Mouse (Mus musculus) forebrain, embryonic 16.5 days (tissue): Measurements from ENCODE around the gene Fbxo7. TPM values are rescaled to one million over a fixed set of nuclear protein-coding genes. Genes with fewer than 3 reads are reported as not detected.

Experiments used
- ATAC-seq: fragments of 200-750 bp; cut with Nextera tagmentation; 2 replicates; pipeline ENCODE4 v1.8.0; 2017; ENCODE audit warnings: mild to moderate bottlenecking, moderate library complexity
- H3K27ac ChIP-seq: fragments of 300-500 bp; sonication (generic); 2 replicates; pipeline ENCODE4 v1.5.1; 2014; ENCODE audit warnings: low read length, control low read depth
- H3K27me3 ChIP-seq: fragments of 300-500 bp; sonication (generic); replicated peaks from 2 replicates; pipeline ENCODE4 v1.6.1; 2014; ENCODE audit warnings: low read length; ENCODE audit not compliant: control insufficient read depth, insufficient read depth
- H3K36me3 ChIP-seq: fragments of 300-500 bp; sonication (generic); 2 replicates; pipeline ENCODE4 v1.6.1; 2014; ENCODE audit not compliant: control insufficient read depth, insufficient read depth
- H3K4me1 ChIP-seq: fragments of 300-500 bp; sonication (generic); replicated peaks from 2 replicates; pipeline ENCODE4 v1.6.1; 2014; ENCODE audit warnings: low read length; ENCODE audit not compliant: control insufficient read depth, insufficient read depth
- H3K4me2 ChIP-seq: fragments of 300-500 bp; sonication (generic); 2 replicates; pipeline ENCODE4 v1.6.1; 2014; ENCODE audit warnings: mild to moderate bottlenecking, low read length, control low read depth
- H3K4me3 ChIP-seq: fragments of 300-500 bp; sonication (generic); replicated peaks from 2 replicates; pipeline ENCODE4 v1.5.1; 2014; ENCODE audit warnings: mild to moderate bottlenecking, low read length, control low read depth
- H3K9ac ChIP-seq: fragments of 300-500 bp; sonication (generic); replicated peaks from 2 replicates; pipeline ENCODE4 v1.6.1; 2014; ENCODE audit warnings: low read depth, low read length, control low read depth
- H3K9me3 ChIP-seq: fragments of 300-500 bp; sonication (generic); 2 replicates; pipeline ENCODE4 v1.6.1; 2016; ENCODE audit warnings: low read length; ENCODE audit not compliant: control insufficient read depth
- WGBS: fragments of 180-500 bp; shearing (Covaris S2); extraction: QIAGEN DNeasy Blood & Tissue Kit; methylation state at CpG from one replicate; pipeline ENCODE4 v1.1.7; 2014; 5-methylcytosine and 5-hydroxymethylcytosine counted together
- polyA plus RNA-seq: library from polyadenylated mRNA; unstranded; fragments of >200 nt; fragmentation: Nextera tagmentation; extraction: Ambion mirVana; gene quantifications from 2 replicates; pipeline ENCODE4 v1.2.1, GENCODE M21; 2015

Gene Fbxo7
- polyA plus RNA-seq, result 14.9 and 16.2 TPM in 2 replicates

DNA sequence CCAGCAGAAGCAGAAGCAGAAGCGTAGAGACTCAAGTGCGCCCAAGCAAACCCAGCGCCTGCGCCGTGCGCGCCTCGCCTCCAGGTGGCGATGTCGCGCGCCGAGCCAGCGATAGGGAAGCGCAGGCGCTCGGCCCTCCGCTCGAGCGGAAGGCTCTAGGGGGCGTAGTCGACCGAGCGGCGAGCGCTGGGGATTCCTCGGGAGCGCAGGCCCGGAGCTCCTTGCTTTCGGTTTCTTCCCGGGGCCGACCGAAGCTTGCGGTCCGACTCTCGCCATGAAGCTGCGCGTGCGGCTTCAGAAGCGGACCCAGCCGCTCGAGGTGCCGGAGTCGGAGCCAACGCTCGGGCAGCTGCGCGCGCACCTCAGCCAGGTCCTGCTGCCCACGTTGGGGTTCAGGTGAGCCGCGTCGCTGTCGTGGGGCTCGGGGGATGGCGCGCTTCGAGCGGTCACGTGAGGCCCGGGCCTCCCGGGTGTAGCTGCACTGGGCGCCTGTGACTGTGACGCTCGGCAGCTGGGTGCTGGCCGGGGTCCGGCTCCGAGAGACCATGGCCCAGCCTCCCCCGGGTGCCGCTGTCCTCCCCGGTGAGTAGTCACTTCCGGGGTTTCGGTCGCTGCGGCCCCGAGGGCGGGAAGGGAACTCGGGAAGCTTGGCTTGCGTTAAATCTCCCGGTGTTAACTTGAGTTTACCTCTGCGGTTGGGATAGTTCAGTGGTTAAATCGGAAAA, at the start of gene Fbxo7:
Gene Fbxo7, plus strand, starts transcription at position 224 of the 725 bp plus-strand sequence.
- Histone ChIP-seq H3K9ac (peak within 1 kb of the TSS; percentile 87), H3K4me1 (peaks cover 6% of the 10 kb centered on the region; the same call in 1 of the 2 replicates), H3K4me3 (peak within 1 kb of the TSS; percentile 88), H3K9me3 (no peaks in the 10 kb centered on the region), H3K27ac (peak within 1 kb of the TSS; percentile 80), H3K27me3 (no peaks in the 10 kb centered on the region), H3K36me3 (no peaks in the 10 kb centered on the region), H3K4me2 (peak within 1 kb of the TSS; percentile 84)
- peak; percentile 99 for ATAC-seq
- under 1% methylated on average over 71 of the region's 82 CpGs for WGBS

GRCm38 (mm10) chr10:85972915-85973314, 48.9 kb upstream of the Fbxo7 start:
- WGBS, result 77% methylated on average over 4 of the region's 4 CpGs
- H3K9me3 ChIP-seq, result no peaks in the 10 kb centered on the region
- H3K36me3 ChIP-seq, result no peaks in the 10 kb centered on the region
- no peaks in the 10 kb centered on the region; the same call in 1 of the 2 replicates for H3K27me3 ChIP-seq
- ATAC-seq, result no peak
- no peaks in the 10 kb centered on the region for H3K4me1 ChIP-seq
- no peak overlapping the region for H3K27ac ChIP-seq
- H3K4me3 ChIP-seq, result no peak overlapping the region
- no peak overlapping the region for H3K9ac ChIP-seq
- no peak overlapping the region for H3K4me2 ChIP-seq

- no peak for ATAC-seq
- Histone ChIP-seq H3K9me3 (no peaks in the 10 kb centered on the region), H3K4me2 (no peak overlapping the region), H3K4me3 (no peak overlapping the region), H3K27me3 (no peaks in the 10 kb centered on the region), H3K4me1 (no peaks in the 10 kb centered on the region), H3K9ac (no peak overlapping the region), H3K36me3 (no peaks in the 10 kb centered on the region), H3K27ac (no peak overlapping the region)
- 83% methylated on average over 6 of the region's 6 CpGs for WGBS
Observed at GRCm38 (mm10) chr10:85989412-85990115, 32.2 kb upstream of the Fbxo7 start.

- H3K9ac ChIP-seq, result no peak overlapping the region
- ATAC-seq, result no peak
- H3K9me3 ChIP-seq, result no peaks in the 10 kb centered on the region
- no peak overlapping the region for H3K4me3 ChIP-seq
- H3K27ac ChIP-seq, result no peak overlapping the region
- 82% methylated on average over 4 of the region's 4 CpGs for WGBS
- no peak overlapping the region for H3K4me2 ChIP-seq
- H3K4me1 ChIP-seq, result no peaks in the 10 kb centered on the region
- no peaks in the 10 kb centered on the region for H3K27me3 ChIP-seq
- H3K36me3 ChIP-seq, result no peaks in the 10 kb centered on the region
Observed at GRCm38 (mm10) chr10:85992412-85992811, 29.4 kb upstream of the Fbxo7 start.

- no peaks in the 10 kb centered on the region for H3K4me1 ChIP-seq
- no peaks in the 10 kb centered on the region for H3K36me3 ChIP-seq
- no peak overlapping the region for H3K27ac ChIP-seq
- WGBS, result 91% methylated on average over 9 of the region's 9 CpGs
- H3K4me3 ChIP-seq, result no peak overlapping the region
- no peak overlapping the region for H3K4me2 ChIP-seq
- no peak for ATAC-seq
- no peak overlapping the region for H3K9ac ChIP-seq
- no peaks in the 10 kb centered on the region for H3K27me3 ChIP-seq
- H3K9me3 ChIP-seq, result 0 out of 2 replicates have a peak, but pooled peaks cover 4% of the 10 kb centered on the region
Observed at GRCm38 (mm10) chr10:85993836-85994235, 27.9 kb upstream of the Fbxo7 start.

DNA sequence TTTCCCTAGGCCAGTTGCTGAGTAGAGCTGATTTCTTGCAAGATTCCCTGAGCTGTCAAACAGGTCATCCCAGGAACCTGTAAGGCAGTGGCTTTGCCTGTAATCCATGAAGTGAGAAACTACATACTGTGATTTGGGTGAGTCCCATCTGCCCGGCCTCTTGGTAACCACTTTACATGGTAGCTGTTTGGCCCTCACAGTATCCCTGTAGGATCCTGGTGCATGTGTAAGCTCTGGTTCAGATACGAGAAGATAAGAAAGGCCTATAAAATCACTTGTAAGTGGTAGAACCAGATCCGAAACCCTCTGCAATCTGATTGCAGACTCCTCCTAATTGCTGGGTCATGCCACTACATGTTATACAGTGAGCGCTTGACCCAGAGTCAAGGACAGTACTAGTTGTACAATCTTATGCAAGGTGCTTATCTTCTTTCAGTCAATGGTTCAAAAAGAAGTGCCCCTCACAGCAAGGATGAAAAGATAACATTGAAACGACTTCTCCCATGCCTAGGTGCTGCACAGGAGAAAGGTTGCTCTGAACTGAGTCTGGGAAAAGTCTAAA, 27.1 kb upstream of the Fbxo7 start:
- Histone ChIP-seq H3K4me3 (no peak overlapping the region), H3K27me3 (no peaks in the 10 kb centered on the region), H3K9ac (no peak overlapping the region), H3K4me1 (no peaks in the 10 kb centered on the region), H3K4me2 (no peak overlapping the region), H3K27ac (no peak overlapping the region), H3K9me3 (0 out of 2 replicates have a peak, but pooled peaks cover 4% of the 10 kb centered on the region), H3K36me3 (no peaks in the 10 kb centered on the region)
- WGBS, result 85% methylated on average over 5 of the region's 5 CpGs
- ATAC-seq, result no peak

DNA sequence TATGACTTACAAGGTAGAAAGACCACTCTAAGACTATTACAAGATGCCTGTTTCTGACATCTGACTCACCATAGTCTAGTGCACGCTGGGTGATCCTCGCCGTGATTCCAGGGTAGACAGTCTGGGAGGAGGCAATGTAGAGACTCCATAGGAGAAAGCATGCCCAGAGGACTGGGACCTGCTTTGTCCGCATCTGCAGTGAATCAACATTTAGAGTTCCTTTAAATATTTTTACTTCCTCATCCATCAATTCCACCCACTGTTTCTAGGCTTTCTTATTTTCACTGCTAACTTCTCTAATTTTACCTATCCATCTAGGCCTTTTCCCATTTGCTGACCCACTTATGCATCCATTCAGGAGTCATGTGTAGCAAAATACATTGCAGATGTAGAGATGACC, 21.3 kb upstream of the Fbxo7 start:
- Histone ChIP-seq H3K9me3 (0 out of 2 replicates have a peak, but pooled peaks cover 4% of the 10 kb centered on the region), H3K4me1 (no peaks in the 10 kb centered on the region), H3K27me3 (no peaks in the 10 kb centered on the region), H3K4me3 (no peak overlapping the region), H3K27ac (no peak overlapping the region), H3K36me3 (no peaks in the 10 kb centered on the region), H3K9ac (no peak overlapping the region), H3K4me2 (no peak overlapping the region)
- WGBS, result 92% methylated on average over 4 of the region's 4 CpGs
- ATAC-seq, result no peak

GRCm38 (mm10) chr10:86006455-86006854, 15.3 kb upstream of the Fbxo7 start:
- Histone ChIP-seq H3K9me3 (no peaks in the 10 kb centered on the region), H3K27me3 (no peaks in the 10 kb centered on the region), H3K27ac (no peak overlapping the region), H3K4me1 (no peaks in the 10 kb centered on the region), H3K36me3 (no peaks in the 10 kb centered on the region), H3K4me2 (no peak overlapping the region), H3K4me3 (no peak overlapping the region), H3K9ac (no peak overlapping the region)
- ATAC-seq, result no peak
- 69% methylated on average over 5 of the region's 5 CpGs for WGBS

- Histone ChIP-seq H3K4me1 (no peaks in the 10 kb centered on the region), H3K4me3 (no peak overlapping the region), H3K9ac (no peak overlapping the region), H3K4me2 (no peak overlapping the region), H3K36me3 (no peaks in the 10 kb centered on the region), H3K27ac (no peak overlapping the region), H3K9me3 (no peaks in the 10 kb centered on the region), H3K27me3 (no peaks in the 10 kb centered on the region)
- ATAC-seq, result no peak
- WGBS, result 91% methylated on average over 2 of the region's 2 CpGs
Observed at GRCm38 (mm10) chr10:86009688-86010087, 12.1 kb upstream of the Fbxo7 start.
